Mouse (Mus musculus): Measurements from ENCODE around the gene Bcl2l12.
A peak's percentile ranks its signal among the peaks of the same experiment; 100 is the strongest.

The Bcl2l12 gene

GRCm38 (mm10) chr7:44986879-44987718 lies 11.4 kb downstream of the Bcl2l12 start:
- no peak for DNase-seq (ENCODE audit: low read depth, low spot score)

- peak; percentile 98 for DNase-seq (ENCODE audit: low read depth, low spot score)
These were observed 12.2 kb downstream of the Bcl2l12 start, which contains the start of gene Prmt1 for GRCm38 (mm10) chr7:44986192-44986878. TSS of gene Prmt1 (minus strand) at chr7:44986568.

GRCm38 (mm10) chr7:44985595-44986191 lies 12.8 kb downstream of the Bcl2l12 start:
- DNase-seq (ENCODE audit: low read depth, low spot score) = peak; percentile 33

- no peak for DNase-seq (ENCODE audit: low read depth, low spot score)
These were observed 13.7 kb downstream of the Bcl2l12 start for GRCm38 (mm10) chr7:44984833-44985164.

- no peak for DNase-seq (ENCODE audit: low read depth, low spot score)
These were observed 14.3 kb downstream of the Bcl2l12 start for GRCm38 (mm10) chr7:44983944-44984832.

- DNase-seq (ENCODE audit: low read depth, low spot score) = peak; percentile 56
These were observed 15.4 kb downstream of the Bcl2l12 start for GRCm38 (mm10) chr7:44983085-44983484.

- no peak for DNase-seq (ENCODE audit: low read depth, low spot score)
These were observed 17.0 kb downstream of the Bcl2l12 start for GRCm38 (mm10) chr7:44981539-44981938.

GRCm38 (mm10) chr7:44978300-44978699 lies 20.2 kb downstream of the Bcl2l12 start:
- no peak for DNase-seq (ENCODE audit: low read depth, low spot score)

- DNase-seq (ENCODE audit: low read depth, low spot score) = no peak
These were observed 23.4 kb downstream of the Bcl2l12 start for GRCm38 (mm10) chr7:44975117-44975419.

GRCm38 (mm10) chr7:44974383-44975116 lies 24.0 kb downstream of the Bcl2l12 start, which contains the start of gene Cpt1c:
TSS of gene Cpt1c (minus strand) at chr7:44974851.
- DNase-seq (ENCODE audit: low read depth, low spot score) = peak; percentile 71

GRCm38 (mm10) chr7:44973415-44974130 lies 24.9 kb downstream of the Bcl2l12 start:
- no peak for DNase-seq (ENCODE audit: low read depth, low spot score)

- no peak for DNase-seq (ENCODE audit: low read depth, low spot score)
These were observed 27.4 kb downstream of the Bcl2l12 start for GRCm38 (mm10) chr7:44971142-44971541.

- peak; percentile 67 for DNase-seq (ENCODE audit: low read depth, low spot score)
These were observed 28.3 kb downstream of the Bcl2l12 start for GRCm38 (mm10) chr7:44970231-44970691.

GRCm38 (mm10) chr7:44966638-44967037 lies 31.9 kb downstream of the Bcl2l12 start:
- no peak for DNase-seq (ENCODE audit: low read depth, low spot score)

- DNase-seq (ENCODE audit: low read depth, low spot score) = no peak
These were observed 32.5 kb downstream of the Bcl2l12 start for GRCm38 (mm10) chr7:44965975-44966374.

GRCm38 (mm10) chr7:44964990-44965389 lies 33.5 kb downstream of the Bcl2l12 start:
- DNase-seq (ENCODE audit: low read depth, low spot score) = no peak

- DNase-seq (ENCODE audit: low read depth, low spot score) = no peak
These were observed 35.7 kb downstream of the Bcl2l12 start for GRCm38 (mm10) chr7:44962831-44963230.

- no peak for DNase-seq (ENCODE audit: low read depth, low spot score)
These were observed 36.2 kb downstream of the Bcl2l12 start for GRCm38 (mm10) chr7:44962337-44962736.

- no peak for DNase-seq (ENCODE audit: low read depth, low spot score)
These were observed 38.0 kb downstream of the Bcl2l12 start for GRCm38 (mm10) chr7:44960512-44960910.

GRCm38 (mm10) chr7:44959874-44960511 lies 38.5 kb downstream of the Bcl2l12 start:
- no peak for DNase-seq (ENCODE audit: low read depth, low spot score)

Measured in retina, postnatal 7 days (tissue).